In genomic region chr7:60733331-60733994, GRCm38 (mm10) we compare ENCODE assay signal across 8 mouse cellular contexts.
DNase-seq lines count a peak whose midpoint lies in the region; ATAC-seq and TF ChIP-seq lines count a peak whose summit lies in the region.
"Not testable (repeated sequence)": the region's sequence is repeated elsewhere in the genome, so short reads cannot be mapped to it uniquely, and the experiment has no call there.

No protein-coding gene starts in this region.

- not testable (repeated sequence) for TF ChIP-seq CTCF in testis, adult 2 months (IDR thresholded peaks at IDR 0.05; ENCODE audit: control insufficient read depth, insufficient read depth, insufficient replicate concordance, low read depth, low read length)

- H3K9ac ChIP-seq in embryonic facial prominence, embryonic 15.5 days; heart, embryonic 11.5 days (ENCODE audit: low read depth, low read length); intestine, embryonic 16.5 days (ENCODE audit: low read depth, low read length); lung, embryonic 16.5 days (ENCODE audit: low read length); neural tube, embryonic 14.5 days (replicated peaks; ENCODE audit: low read depth, low read length): not testable (repeated sequence)

- H3K27ac ChIP-seq in embryonic facial prominence, embryonic 15.5 days (replicated peaks); heart, embryonic 11.5 days (ENCODE audit: low read depth, low read length); intestine, embryonic 16.5 days (ENCODE audit: low read length); lung, embryonic 16.5 days (ENCODE audit: low read length); neural tube, embryonic 14.5 days (ENCODE audit: low read depth, low read length); testis, adult 2 months (ENCODE audit: control insufficient read depth, insufficient read depth, low read depth, low read length): not testable (repeated sequence)

- H3K4me2 ChIP-seq in embryonic facial prominence, embryonic 15.5 days (replicated peaks), result 0 out of 2 replicates have a peak overlapping the region, but pooled peaks have one; percentile 17
- H3K4me2 ChIP-seq in heart, embryonic 11.5 days, result peak overlapping the region; percentile 45
- peak overlapping the region; percentile 38 for H3K4me2 ChIP-seq in intestine, embryonic 16.5 days (ENCODE audit: low read depth, low read length)
- peak overlapping the region; percentile 33 for H3K4me2 ChIP-seq in lung, embryonic 16.5 days (ENCODE audit: low read depth, low read length)
- H3K4me2 ChIP-seq in neural tube, embryonic 14.5 days (ENCODE audit: low read depth, low read length), result peak overlapping the region; percentile 8; the same call in 1 of the 2 replicates

- ATAC-seq in embryonic facial prominence, embryonic 15.5 days (ENCODE audit: insufficient number of reproducible peaks, low FRiP score, low TSS enrichment, low read depth); intestine, embryonic 16.5 days: not testable (repeated sequence)
- 0 out of 2 replicates have a peak, but pooled peaks have one; percentile 49 for ATAC-seq in heart, embryonic 11.5 days (replicated peaks; ENCODE audit: insufficient number of reproducible peaks, low FRiP score, low TSS enrichment)
- ATAC-seq in lung, embryonic 16.5 days (ENCODE audit: low read depth), result peak; percentile 60
- peak; percentile 88 for ATAC-seq in neural tube, embryonic 14.5 days (ENCODE audit: low read depth)

- H3K9me3 ChIP-seq in embryonic facial prominence, embryonic 15.5 days (replicated peaks); heart, embryonic 11.5 days (replicated peaks; ENCODE audit: control insufficient read depth, low read length); intestine, embryonic 16.5 days (ENCODE audit: control insufficient read depth, low read length); lung, embryonic 16.5 days (ENCODE audit: control insufficient read depth, low read length); neural tube, embryonic 14.5 days (ENCODE audit: control insufficient read depth, low read length): not testable (repeated sequence)

- TF ChIP-seq POLR2A in testis, adult 2 months (IDR thresholded peaks at IDR 0.05; ENCODE audit: control insufficient read depth, low read depth, low read length), result not testable (repeated sequence)

- H3K36me3 ChIP-seq in embryonic facial prominence, embryonic 15.5 days; heart, embryonic 11.5 days (ENCODE audit: control insufficient read depth, insufficient read depth, low read length); intestine, embryonic 16.5 days (ENCODE audit: control insufficient read depth, insufficient read depth, low read length); lung, embryonic 16.5 days (ENCODE audit: control insufficient read depth, insufficient read depth, low read length); neural tube, embryonic 14.5 days (ENCODE audit: control insufficient read depth, insufficient read depth, low read length); testis, adult 2 months (ENCODE audit: control insufficient read depth, insufficient read depth, low read length): not testable (repeated sequence)

- not testable (repeated sequence) for H3K4me1 ChIP-seq in embryonic facial prominence, embryonic 15.5 days; heart, embryonic 11.5 days (ENCODE audit: control insufficient read depth, insufficient read depth, low read length); intestine, embryonic 16.5 days (ENCODE audit: control insufficient read depth, insufficient read depth, low read length); lung, embryonic 16.5 days (replicated peaks; ENCODE audit: control insufficient read depth, insufficient read depth, low read length); neural tube, embryonic 14.5 days (ENCODE audit: control insufficient read depth, insufficient read depth, low read length); testis, adult 2 months (ENCODE audit: control insufficient read depth, insufficient read depth, low read length)

- DNase-seq in cerebellum, adult 8-10 months, result peak; percentile 3
- peak; percentile 9 to 41 for DNase-seq in left cerebral cortex, adult 8-10 months (ENCODE audit: low spot score in 2 of 2)

- H3K4me3 ChIP-seq in embryonic facial prominence, embryonic 15.5 days (replicated peaks); heart, embryonic 11.5 days (ENCODE audit: low read depth, low read length): not testable (repeated sequence)
- peak overlapping the region; percentile 25 for H3K4me3 ChIP-seq in intestine, embryonic 16.5 days (ENCODE audit: low read length)
- H3K4me3 ChIP-seq in lung, embryonic 16.5 days (ENCODE audit: low read length), result peak overlapping the region; percentile 14; the same call in 1 of the 2 replicates
- peak overlapping the region; percentile 20; the same call in 1 of the 2 replicates for H3K4me3 ChIP-seq in neural tube, embryonic 14.5 days (ENCODE audit: low read depth, low read length)
- peak overlapping the region; percentile 59 for H3K4me3 ChIP-seq in testis, adult 2 months (ENCODE audit: control insufficient read depth, low read depth, low read length)

- WGBS in embryonic facial prominence, embryonic 15.5 days, result 47% methylated on average over 20 of the region's 20 CpGs
- WGBS in heart, embryonic 11.5 days (ENCODE audit: insufficient replicate concordance), result 41% methylated on average over 20 of the region's 20 CpGs
- 45% methylated on average over 20 of the region's 20 CpGs for WGBS in intestine, embryonic 16.5 days
- 41% methylated on average over 20 of the region's 20 CpGs for WGBS in lung, embryonic 16.5 days
- WGBS in neural tube, embryonic 14.5 days, result 55% methylated on average over 20 of the region's 20 CpGs

- H3K27me3 ChIP-seq in embryonic facial prominence, embryonic 15.5 days; heart, embryonic 11.5 days (ENCODE audit: control insufficient read depth, insufficient read depth, low read length); intestine, embryonic 16.5 days (replicated peaks; ENCODE audit: control insufficient read depth, insufficient read depth, low read length); lung, embryonic 16.5 days (ENCODE audit: control insufficient read depth, insufficient read depth, low read depth, low read length); neural tube, embryonic 14.5 days (ENCODE audit: control insufficient read depth, insufficient read depth, low read length); testis, adult 2 months (ENCODE audit: control insufficient read depth, insufficient read depth, low read length): not testable (repeated sequence)
